Comparison of ENCODE assay signal across 10 mouse cellular contexts in the genomic region with DNA sequence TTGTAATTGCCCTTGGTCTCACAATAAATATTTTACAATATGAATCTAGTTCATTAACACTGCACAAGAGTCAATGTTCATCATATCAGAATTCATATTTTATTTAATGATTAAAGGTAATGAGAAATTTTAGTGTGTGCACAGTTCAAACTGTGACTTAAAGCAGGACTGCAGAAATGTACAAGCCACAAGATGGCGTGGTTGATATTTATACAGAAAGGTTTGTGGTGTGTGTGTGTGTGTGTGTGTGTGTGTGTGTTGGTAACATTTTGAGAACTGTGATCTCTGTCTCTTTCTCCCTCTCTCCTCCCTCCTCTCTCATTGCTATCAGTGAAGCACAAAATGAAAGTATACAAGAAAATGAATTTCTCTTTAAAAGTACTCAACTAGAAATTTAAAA. TPM values are rescaled to one million over a fixed set of nuclear protein-coding genes. Genes with fewer than 3 reads are reported as not detected.
DNase-seq lines count a peak whose midpoint lies in the region; ATAC-seq and TF ChIP-seq lines count a peak whose summit lies in the region.
"Had no signal": no experiment of that assay in that cellular context is flagged by ENCODE, and none has a peak within 500 bp of the region (broad histone marks: within the 10 kb centered on the region; RNA-seq: fewer than 3 reads in every experiment).

No protein-coding gene starts in this region.

- H3K9ac ChIP-seq in hindbrain, embryonic 16.5 days (ENCODE audit: low read depth, low read length), result no peak overlapping the region
- H3K9ac ChIP-seq: liver, embryonic 15.5 days had no signal

- DNase-seq in gastrocnemius, adult 2 months, result no peak
- DNase-seq in gastrocnemius, postnatal 36 days, result no peak
- peak; percentile 41 for DNase-seq in 3T3-L1 (ENCODE audit: low read depth, low spot score)
- peak; percentile 66 to 67 for DNase-seq in cerebellum, adult 18-20 months
- DNase-seq in retina, postnatal 1 day, result peak; percentile 40
- DNase-seq in natural killer cell, adult 2 months (ENCODE audit: low spot score in 2 of 2), result no peak
- no peak for DNase-seq in frontal cortex, postnatal 14 days (ENCODE audit: low spot score in 2 of 2)

- peak; percentile 52; the same call in 1 of the 2 replicates for ATAC-seq in hindbrain, embryonic 16.5 days

- TF ChIP-seq CTCF in gastrocnemius, adult 2 months (IDR thresholded peaks at IDR 0.05), result peak; percentile 20; the same call in 1 of the 2 replicates

- H3K27me3 ChIP-seq in hindbrain, embryonic 16.5 days (replicated peaks; ENCODE audit: control insufficient read depth, insufficient read depth, low read length), result no peaks in the 10 kb centered on the region
- H3K27me3 ChIP-seq: liver, embryonic 15.5 days had no signal

- no peaks in the 10 kb centered on the region for H3K4me1 ChIP-seq in hindbrain, embryonic 16.5 days (ENCODE audit: control insufficient read depth, insufficient read depth, low read depth, low read length)
- H3K4me1 ChIP-seq: liver, embryonic 15.5 days had no signal

- H3K9me3 ChIP-seq in hindbrain, embryonic 16.5 days (ENCODE audit: control insufficient read depth, low read length), result no peaks in the 10 kb centered on the region
- H3K9me3 ChIP-seq: G1E; liver, embryonic 15.5 days had no signal

- H3K4me2 ChIP-seq in hindbrain, embryonic 16.5 days (ENCODE audit: low read length), result no peak overlapping the region
- H3K4me2 ChIP-seq: liver, embryonic 15.5 days had no signal

- no peaks in the 10 kb centered on the region for H3K36me3 ChIP-seq in hindbrain, embryonic 16.5 days (ENCODE audit: control insufficient read depth, insufficient read depth, low read length)
- H3K36me3 ChIP-seq: G1E; liver, embryonic 15.5 days had no signal

- intact Hi-C loops in gastrocnemius, adult 2 months (cut with DNase I), result no loop called here
- intact Hi-C loops in gastrocnemius, postnatal 36 days (cut with DNase I), result no loop called here

- no peak overlapping the region for H3K4me3 ChIP-seq in gastrocnemius, adult 2 months
- no peak overlapping the region for H3K4me3 ChIP-seq in hindbrain, embryonic 16.5 days (ENCODE audit: low read length)
- H3K4me3 ChIP-seq: liver, embryonic 15.5 days had no signal

- WGBS in hindbrain, embryonic 16.5 days, result 46% methylated on average over 1 of the region's 1 CpGs

- H3K27ac ChIP-seq in gastrocnemius, adult 2 months, result no peak overlapping the region
- no peak overlapping the region for H3K27ac ChIP-seq in hindbrain, embryonic 16.5 days (ENCODE audit: low read depth, low read length)
- H3K27ac ChIP-seq: liver, embryonic 15.5 days had no signal

RNA-seq across cellular contexts. Expression of a gene that starts 22.5 kb away (rescaled TPM):
- total RNA-seq in gastrocnemius, adult 2 months (2021), result 10 to 100 TPM; 50.6 to 60.7 TPM
- 10 to 100 TPM; 40.3 to 45.1 TPM for total RNA-seq in gastrocnemius, postnatal 36 days (2021)
- 63.0 and 64.9 TPM in 2 replicates for polyA plus RNA-seq in hindbrain, embryonic 16.5 days (2015; fragmentation: Nextera tagmentation; extraction: Ambion mirVana)

RNA-seq across cellular contexts. Expression of a gene that starts 53.4 kb away (rescaled TPM):
- 10 to 100 TPM; 20.2 to 22.2 TPM for total RNA-seq in gastrocnemius, adult 2 months (2021)
- 10 to 100 TPM; 19.1 to 24.5 TPM for total RNA-seq in gastrocnemius, postnatal 36 days (2021)
- 60.4 and 61.9 TPM in 2 replicates for polyA plus RNA-seq in hindbrain, embryonic 16.5 days (2015; fragmentation: Nextera tagmentation; extraction: Ambion mirVana)

Comparison
In these comparisons a context has a peak if more than half of its experiments do, and no peak if none do; other contexts are left out.
1. DNase-seq: peak in 3T3-L1 (single experiment), cerebellum, adult 18-20 months (2 of 2) and retina, postnatal 1 day (single experiment); none in gastrocnemius, adult 2 months (single experiment), gastrocnemius, postnatal 36 days (0 of 2), natural killer cell, adult 2 months (0 of 2) and frontal cortex, postnatal 14 days (0 of 2).